Mouse (Mus musculus): ENCODE data around the gene Gm9736.
"Not testable (repeated sequence)": the region's sequence is repeated elsewhere in the genome, so short reads cannot be mapped to it uniquely, and the experiment has no call there.

DNA sequence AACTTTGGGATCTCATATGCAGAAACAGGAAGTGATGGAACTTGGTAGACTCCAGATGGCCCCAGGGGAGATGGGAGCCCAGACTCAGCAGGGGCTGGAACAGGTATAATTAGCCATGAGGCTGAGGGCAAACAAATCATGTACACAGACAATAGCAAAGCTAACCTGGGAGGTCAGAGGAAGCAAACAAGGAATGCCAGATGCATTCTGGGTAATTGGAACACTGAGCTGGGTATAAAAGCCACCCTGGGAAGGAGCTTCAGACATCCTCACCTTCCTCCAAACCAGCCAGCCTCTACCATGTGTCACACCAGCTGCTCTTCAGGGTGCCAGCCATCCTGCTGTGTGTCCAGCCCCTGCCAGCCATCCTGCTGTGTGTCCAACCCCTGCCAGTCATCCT, 40.0 kb downstream of the Gm9736 start, which contains the start of gene Gm10024:
- TF ChIP-seq MYOD1 (IDR thresholded peaks at IDR 0.05; ENCODE audit: control insufficient read depth in 1 of 3, insufficient read length in 2 of 3, low read depth in 2 of 3); SRF (IDR thresholded peaks at IDR 0.05; ENCODE audit: control insufficient read depth, insufficient read length, low read depth); POLR2A (IDR thresholded peaks at IDR 0.05; ENCODE audit: insufficient read length, low read depth): not testable (repeated sequence)

All from myocyte (in vitro differentiated cells).